Mouse (Mus musculus) ovary, postnatal 10 days (tissue): ENCODE measurements around the gene Gramd1a.
A peak's percentile ranks its signal among the peaks of the same experiment; 100 is the strongest.

Source experiments
- DNase-seq: peaks from one replicate; pipeline ENCODE4 v3.0.0; 2022; ENCODE audit warnings: low spot score

The Gramd1a gene

GRCm38 (mm10) chr7:31123697-31124096 lies 32.0 kb downstream of the Gramd1a start:
- no peak for DNase-seq

- DNase-seq: no peak
These were observed 32.8 kb downstream of the Gramd1a start for GRCm38 (mm10) chr7:31122641-31123631.

DNA sequence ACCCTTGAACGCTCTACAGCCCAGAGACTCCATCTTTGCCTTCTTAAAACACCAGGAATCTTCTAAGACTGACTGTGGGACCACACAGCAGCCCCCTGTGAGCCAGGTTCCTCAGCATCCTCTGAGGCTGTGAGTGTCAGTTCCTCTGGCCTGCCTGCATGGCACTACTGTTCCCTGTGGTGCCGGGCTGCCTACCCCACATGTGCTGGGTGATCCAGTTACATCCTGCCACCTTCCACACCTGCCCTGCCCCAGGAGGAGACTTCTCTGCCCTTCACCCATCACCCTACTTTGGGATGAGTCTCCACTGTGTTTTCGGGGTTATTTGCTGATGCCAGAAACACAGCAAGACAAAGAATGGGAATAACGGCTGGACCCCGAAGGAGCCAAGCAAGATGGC lies 36.1 kb downstream of the Gramd1a start:
- DNase-seq: no peak

GRCm38 (mm10) chr7:31118486-31118885 lies 37.2 kb downstream of the Gramd1a start:
- no peak for DNase-seq

- DNase-seq: no peak
These were observed 38.2 kb downstream of the Gramd1a start for GRCm38 (mm10) chr7:31117465-31117864.

DNA sequence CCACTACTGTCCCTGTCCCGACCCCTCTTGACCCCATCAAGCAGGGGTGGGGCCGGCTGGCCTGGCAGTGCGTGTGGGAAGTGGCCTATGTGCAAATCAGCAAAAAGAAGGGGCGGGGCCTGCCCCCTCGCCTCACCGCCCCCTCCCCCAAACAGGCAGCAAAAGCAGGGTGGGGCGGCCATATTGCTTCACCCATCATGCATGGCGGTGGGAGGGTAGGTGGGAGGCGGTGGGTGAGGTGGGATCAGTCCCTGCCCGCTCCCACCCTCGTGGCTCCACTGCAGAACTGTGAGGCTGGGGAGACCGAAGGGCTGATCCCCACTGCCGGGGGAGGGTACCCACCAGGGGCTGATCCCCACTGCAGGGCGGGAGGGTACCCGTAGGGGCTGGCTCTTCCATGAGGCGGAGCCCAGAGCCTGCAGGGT lies 39.0 kb downstream of the Gramd1a start:
- DNase-seq: no peak

GRCm38 (mm10) chr7:31115587-31116043 lies 40.1 kb downstream of the Gramd1a start:
- DNase-seq: no peak

DNA sequence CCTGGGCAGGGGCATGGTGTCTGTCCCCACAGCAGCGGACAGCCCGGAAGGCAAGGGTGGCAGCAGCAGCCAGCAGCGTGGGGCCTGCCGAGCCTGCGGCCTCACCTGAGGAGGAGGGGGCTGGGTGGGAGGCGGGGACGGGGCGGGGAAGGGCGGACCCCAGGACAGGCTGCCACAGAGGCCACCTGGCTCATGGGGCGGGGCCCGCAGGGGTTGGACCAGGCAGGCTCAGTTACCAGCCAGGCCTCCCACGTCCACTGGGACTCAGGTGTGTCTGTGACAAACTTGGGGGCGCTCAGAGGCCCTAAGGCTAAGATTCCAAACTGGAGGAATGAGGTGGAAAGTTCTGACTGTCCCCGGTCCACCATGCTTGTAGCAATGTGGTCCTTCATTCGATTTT lies 40.5 kb downstream of the Gramd1a start, which contains the start of gene Hpn:
Hpn (minus strand) TSS at position 109 of the 400 bp plus-strand sequence.
- no peak for DNase-seq

- DNase-seq: no peak
These were observed 41.0 kb downstream of the Gramd1a start for GRCm38 (mm10) chr7:31114646-31115045.

DNA sequence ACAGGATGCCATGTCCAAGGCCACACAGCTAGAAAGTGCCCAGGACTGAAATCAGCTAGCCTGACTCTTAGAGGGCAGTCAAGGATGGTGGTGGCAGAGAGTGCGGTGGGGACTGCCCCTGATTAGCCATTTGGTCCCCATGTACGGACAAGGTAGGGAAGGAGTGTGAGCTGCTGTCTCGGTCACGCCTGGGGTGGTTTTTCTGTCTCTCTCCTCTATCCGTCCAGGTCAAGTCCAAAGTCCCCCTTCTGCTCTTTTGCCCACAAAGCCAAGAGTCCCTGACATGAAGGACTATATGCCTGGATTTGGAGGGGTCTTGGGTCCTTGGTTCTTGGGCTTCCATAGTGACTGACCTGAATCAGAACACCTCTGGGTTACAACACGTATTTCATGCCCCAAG lies 41.9 kb downstream of the Gramd1a start:
- DNase-seq: no peak

DNA sequence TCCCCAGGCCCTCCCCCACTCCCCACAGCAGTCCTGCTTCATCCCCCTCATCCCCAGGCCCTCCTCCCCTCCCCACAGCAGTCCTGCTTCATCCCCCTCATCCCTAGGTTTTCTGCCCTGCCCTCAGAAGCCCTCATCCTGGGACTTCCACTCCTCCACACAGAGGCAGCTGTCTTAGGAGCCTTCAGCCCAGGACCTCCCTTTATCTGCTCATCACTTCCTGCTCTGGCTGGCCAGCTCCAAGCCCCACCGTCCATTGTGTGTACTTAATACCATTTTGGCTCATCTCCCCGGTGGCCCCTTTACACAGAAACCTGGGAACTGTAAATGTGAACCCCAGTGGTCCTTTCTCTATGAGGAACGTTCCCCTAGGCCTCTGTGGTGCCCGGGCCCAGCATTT lies 43.7 kb downstream of the Gramd1a start:
- no peak for DNase-seq

DNA sequence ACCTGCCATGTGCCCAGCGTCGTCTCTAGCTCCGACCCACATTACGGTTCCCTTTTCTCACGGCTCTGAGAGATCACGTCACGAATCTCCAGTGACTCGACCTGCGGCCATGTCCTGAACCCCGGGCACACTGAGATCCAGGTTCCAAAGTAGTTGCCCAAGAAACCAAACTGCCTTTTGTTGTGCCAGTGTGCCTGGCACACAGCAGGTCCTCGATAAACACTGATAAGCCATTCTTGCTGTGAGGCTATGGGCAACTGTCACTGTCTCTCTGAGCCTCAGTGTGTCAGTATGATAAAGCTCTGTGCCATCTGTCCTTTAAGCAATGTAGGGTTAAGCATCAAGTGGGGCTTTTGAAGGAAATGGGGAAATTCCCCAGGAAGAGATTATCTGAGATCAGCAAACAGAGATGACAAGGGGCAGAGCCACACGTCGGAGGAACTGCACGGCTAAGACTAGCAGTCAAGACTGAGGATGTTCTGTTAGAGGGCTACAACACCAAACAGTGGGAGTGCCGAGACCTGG lies 44.8 kb downstream of the Gramd1a start:
- DNase-seq: no peak

DNA sequence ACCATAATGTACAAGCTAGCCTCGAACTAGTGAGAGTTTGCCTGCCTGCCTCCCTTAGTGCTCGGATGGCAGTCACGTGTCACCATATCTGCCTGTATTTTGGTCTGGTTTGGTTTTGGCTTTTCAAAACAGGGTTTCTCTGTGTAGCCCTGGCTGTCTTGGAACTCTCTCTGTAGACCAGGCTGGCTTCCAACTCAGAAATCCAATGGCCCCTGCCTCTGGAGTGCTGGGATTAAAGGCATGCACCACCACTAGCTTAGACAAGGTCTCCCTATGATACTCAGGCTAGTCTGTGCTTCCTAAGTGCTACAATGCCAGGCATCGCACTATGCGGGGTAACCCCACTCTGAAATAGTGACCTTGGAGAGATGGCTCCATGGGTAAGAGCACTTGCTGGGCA lies 45.9 kb downstream of the Gramd1a start:
- no peak for DNase-seq

DNA sequence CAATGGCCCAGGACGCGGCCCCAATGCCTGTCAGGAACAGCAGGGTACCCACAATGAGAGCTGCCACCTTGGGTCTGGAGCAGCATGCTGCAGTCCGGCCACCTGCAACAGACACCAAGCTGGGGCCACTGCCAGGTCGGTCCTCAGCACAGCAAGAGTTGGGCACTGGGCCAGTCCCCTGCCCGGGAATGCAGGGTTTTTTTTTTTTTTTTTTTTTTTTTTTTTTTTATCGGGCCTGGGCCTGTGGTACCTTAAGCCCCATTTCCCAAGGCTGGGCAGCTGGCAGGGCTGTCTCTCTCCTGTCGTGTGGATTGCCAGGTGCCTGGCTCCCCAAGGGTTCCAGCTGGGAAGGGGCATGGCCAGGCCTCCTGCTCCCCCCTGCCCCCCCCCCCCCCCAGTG lies 46.6 kb downstream of the Gramd1a start:
- DNase-seq: no peak

DNA sequence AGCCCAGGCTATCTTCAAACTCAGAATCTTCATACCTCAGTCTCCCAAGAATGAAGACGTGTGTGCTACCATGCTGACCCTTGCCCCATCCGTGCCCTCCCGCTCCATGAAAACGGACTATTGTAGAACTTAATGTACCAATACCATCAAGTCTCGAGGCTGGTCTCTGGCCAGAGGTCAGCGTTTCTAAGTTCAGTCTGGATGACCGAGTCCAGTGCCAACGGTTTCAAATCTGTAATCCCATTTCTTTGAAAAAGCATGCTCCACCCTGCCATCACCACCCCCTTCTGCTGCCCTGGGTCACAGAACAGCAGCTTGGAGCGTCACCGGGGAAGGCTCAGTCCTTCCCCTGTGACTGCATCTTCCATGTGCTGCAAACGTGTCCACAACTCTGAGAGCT lies 47.9 kb downstream of the Gramd1a start:
- DNase-seq: no peak

DNA sequence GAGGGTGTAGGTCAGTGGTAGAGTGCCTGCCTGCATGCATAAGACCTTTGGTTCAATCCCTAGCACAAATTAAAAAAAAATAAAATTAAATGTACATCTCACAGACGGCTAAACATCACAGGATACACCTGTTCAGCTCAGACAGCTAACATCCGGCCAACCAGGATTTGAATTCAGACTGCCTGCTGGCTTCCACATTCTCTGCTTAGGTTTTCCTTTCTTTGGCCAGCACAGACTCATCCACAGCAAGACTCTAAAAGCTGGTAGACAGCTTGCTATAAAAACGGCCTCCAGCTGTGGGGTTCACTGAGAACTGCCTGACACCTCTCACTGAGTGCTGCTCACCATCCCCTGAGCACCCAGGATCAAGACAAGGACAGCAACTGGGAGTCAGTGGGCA lies 49.5 kb downstream of the Gramd1a start:
- no peak for DNase-seq

- DNase-seq: peak; percentile 42
These were observed 50.5 kb downstream of the Gramd1a start for GRCm38 (mm10) chr7:31105061-31105768.

DNA sequence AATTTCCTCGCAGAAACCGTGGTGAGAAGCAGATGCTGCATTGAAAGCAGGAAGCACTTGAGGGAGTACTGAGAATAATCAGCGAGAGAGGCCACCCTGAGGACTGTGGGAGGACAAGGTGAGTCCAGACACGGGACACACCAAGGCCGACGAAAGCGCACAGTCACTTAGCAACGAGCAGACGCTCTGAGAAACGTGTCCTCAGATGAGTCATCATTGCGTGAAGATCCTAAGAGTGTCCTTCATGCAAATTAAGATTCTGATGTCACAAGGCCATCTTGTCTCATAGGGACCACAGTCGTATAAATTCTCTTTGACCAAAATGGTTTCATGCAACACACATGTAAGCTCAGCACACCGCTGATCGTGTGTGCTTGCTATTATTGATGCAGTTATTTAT lies 54.9 kb downstream of the Gramd1a start:
- no peak for DNase-seq

- DNase-seq: no peak
These were observed 56.1 kb downstream of the Gramd1a start for GRCm38 (mm10) chr7:31099612-31099982.

DNA sequence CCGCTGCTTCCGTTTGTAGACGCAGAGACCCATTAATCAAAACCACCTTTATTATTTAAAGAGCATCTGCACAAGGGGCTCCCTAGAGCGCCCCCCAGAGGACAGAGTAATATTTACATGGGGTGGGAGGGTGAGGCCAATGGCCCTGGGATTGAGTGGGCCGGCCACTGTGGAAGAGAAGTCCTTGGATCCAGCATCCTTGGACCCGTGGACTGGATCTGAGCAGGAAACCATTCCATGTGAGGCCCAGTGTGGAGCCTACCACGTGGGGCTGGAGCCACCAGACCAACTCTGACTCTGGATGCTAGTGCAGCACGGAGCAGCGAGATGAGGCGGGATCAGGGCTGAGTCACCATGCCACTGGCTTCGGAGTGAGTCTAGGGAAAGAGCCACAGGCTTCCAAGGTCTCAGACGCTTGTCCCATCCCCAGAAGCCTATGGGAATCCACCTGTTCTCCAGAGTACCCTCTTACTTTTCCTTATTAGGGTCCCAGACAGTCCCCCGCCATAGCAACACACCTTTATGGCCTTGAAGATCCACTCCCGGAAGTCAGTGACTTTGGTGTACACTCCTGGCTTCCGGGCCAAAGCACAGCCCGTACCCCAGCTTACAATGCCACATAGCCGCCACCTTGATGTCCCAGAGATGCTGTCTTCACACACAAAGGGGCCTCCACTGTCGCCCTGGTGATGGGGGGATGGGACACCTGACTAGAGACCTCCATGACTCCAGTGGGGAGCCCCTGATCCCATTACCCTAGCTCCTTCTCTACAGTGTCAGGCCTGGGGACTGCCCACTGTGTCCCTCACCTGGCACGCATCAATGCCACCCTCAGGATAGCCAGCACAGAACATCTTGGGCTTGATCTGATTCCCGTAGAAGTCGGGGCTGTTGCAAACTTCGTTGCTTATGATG lies 56.7 kb downstream of the Gramd1a start:
- DNase-seq: no peak

- DNase-seq: peak; percentile 72
These were observed 58.0 kb downstream of the Gramd1a start for GRCm38 (mm10) chr7:31097583-31098248.
